ENCODE assay signal across 10 mouse cellular contexts in the genomic region with DNA sequence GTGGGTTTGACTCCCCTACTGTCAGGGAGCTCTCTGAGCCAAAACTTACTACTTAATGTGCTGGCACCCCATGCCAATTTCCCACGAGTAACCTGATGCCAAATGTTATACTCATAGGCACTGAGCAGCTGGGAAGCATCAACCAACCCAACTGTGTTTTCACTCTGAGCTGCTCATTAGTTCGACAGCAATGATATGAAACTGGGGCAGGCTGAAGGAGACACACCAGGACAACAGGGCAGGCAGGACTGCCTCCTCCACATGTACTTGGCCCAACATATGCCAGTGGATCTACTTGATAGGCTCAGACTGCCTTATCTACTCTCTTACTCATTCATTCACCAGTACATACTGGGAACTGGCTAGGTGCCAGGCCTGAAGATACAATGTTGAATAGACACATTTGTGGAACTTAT. TPM values are rescaled to one million over a fixed set of nuclear protein-coding genes. Genes with fewer than 3 reads are reported as not detected.
A peak's percentile ranks its signal among the peaks of the same experiment; 100 is the strongest.
DNase-seq lines count a peak whose midpoint lies in the region; ATAC-seq lines count a peak whose summit lies in the region.
"Had no signal": no experiment of that assay in that cellular context is flagged by ENCODE, and none has a peak within 500 bp of the region (broad histone marks: within the 10 kb centered on the region; RNA-seq: fewer than 3 reads in every experiment).

No protein-coding gene starts in this region.

- H3K9me3 ChIP-seq in intestine, embryonic 16.5 days (ENCODE audit: control insufficient read depth, low read length): no peaks in the 10 kb centered on the region
- no peaks in the 10 kb centered on the region for H3K9me3 ChIP-seq in intestine, embryonic 15.5 days
- H3K9me3 ChIP-seq: embryonic facial prominence, embryonic 15.5 days had no signal

- H3K27me3 ChIP-seq in intestine, embryonic 16.5 days (replicated peaks; ENCODE audit: control insufficient read depth, insufficient read depth, low read length): no peaks in the 10 kb centered on the region
- no peaks in the 10 kb centered on the region for H3K27me3 ChIP-seq in intestine, embryonic 15.5 days (replicated peaks)
- H3K27me3 ChIP-seq: embryonic facial prominence, embryonic 15.5 days had no signal

- DNase-seq in adrenal gland, postnatal 10 days: peak; percentile 37
- DNase-seq in adrenal gland, adult 2 months: no peak
- peak; percentile 51 for DNase-seq in c-Kit-positive CD71-positive TER-119-positive erythroid progenitor cells, embryonic 14.5 days (ENCODE audit: low spot score)
- DNase-seq in left cerebral cortex, postnatal 4 days: peak; percentile 18
- no peak for DNase-seq in urinary bladder, postnatal 14 days (ENCODE audit: low spot score)
- DNase-seq in kidney, adult 11 months: no peak
- DNase-seq: kidney, postnatal 36 days had no signal

- intact Hi-C loops in left cerebral cortex, postnatal 4 days (cut with DNase I): no loop called here

- H3K4me2 ChIP-seq in intestine, embryonic 16.5 days (ENCODE audit: low read depth, low read length): no peak overlapping the region
- H3K4me2 ChIP-seq in intestine, embryonic 15.5 days (replicated peaks): no peak overlapping the region
- H3K4me2 ChIP-seq: embryonic facial prominence, embryonic 15.5 days had no signal

- H3K9ac ChIP-seq in intestine, embryonic 16.5 days (ENCODE audit: low read depth, low read length): no peak overlapping the region
- no peak overlapping the region for H3K9ac ChIP-seq in intestine, embryonic 15.5 days
- H3K9ac ChIP-seq: embryonic facial prominence, embryonic 15.5 days had no signal

- 67% methylated on average over 2 of the region's 2 CpGs for WGBS in intestine, embryonic 16.5 days
- 67% methylated on average over 2 of the region's 2 CpGs for WGBS in intestine, embryonic 15.5 days

- no peak overlapping the region for H3K27ac ChIP-seq in intestine, embryonic 16.5 days (ENCODE audit: low read length)
- no peak overlapping the region for H3K27ac ChIP-seq in intestine, embryonic 15.5 days
- H3K27ac ChIP-seq: embryonic facial prominence, embryonic 15.5 days had no signal

- H3K4me1 ChIP-seq in intestine, embryonic 16.5 days (ENCODE audit: control insufficient read depth, insufficient read depth, low read length): 0 out of 2 replicates have a peak, but pooled peaks cover 3% of the 10 kb centered on the region
- no peaks in the 10 kb centered on the region for H3K4me1 ChIP-seq in intestine, embryonic 15.5 days (replicated peaks)
- H3K4me1 ChIP-seq: embryonic facial prominence, embryonic 15.5 days had no signal

- H3K4me3 ChIP-seq in intestine, embryonic 16.5 days (ENCODE audit: low read length): no peak overlapping the region
- H3K4me3 ChIP-seq in intestine, embryonic 15.5 days (replicated peaks): no peak overlapping the region
- H3K4me3 ChIP-seq: embryonic facial prominence, embryonic 15.5 days had no signal

- ATAC-seq in intestine, embryonic 16.5 days: peak; percentile 61; the same call in 1 of the 2 replicates
- ATAC-seq in intestine, embryonic 15.5 days: no peak

- peaks cover 19% of the 10 kb centered on the region for H3K36me3 ChIP-seq in intestine, embryonic 16.5 days (ENCODE audit: control insufficient read depth, insufficient read depth, low read length)
- peaks cover 30% of the 10 kb centered on the region for H3K36me3 ChIP-seq in intestine, embryonic 15.5 days

RNA-seq across cellular contexts. Expression of gene Tm9sf4, which starts 25.1 kb away (rescaled TPM):
- 10 to 100 TPM; 88.3 to 96.8 TPM for total RNA-seq in adrenal gland, postnatal 10 days (2021)
- total RNA-seq in adrenal gland, adult 2 months (2021): 100 to 1,000 TPM; 104 to 121 TPM
- polyA plus RNA-seq in adrenal gland, adult 2 months (2012; rRNA removed): 40.8 and 66.2 TPM in 2 replicates
- 95.8 and 101 TPM in 2 replicates for polyA plus RNA-seq in intestine, embryonic 16.5 days (2015; fragmentation: Nextera tagmentation; extraction: Ambion mirVana)
- polyA plus RNA-seq in intestine, embryonic 15.5 days (2015; fragmentation: Nextera tagmentation; extraction: Ambion mirVana): 82.5 and 84.9 TPM in 2 replicates
- total RNA-seq in left cerebral cortex, postnatal 4 days (2021): 100 to 1,000 TPM; 118 to 120 TPM

RNA-seq across cellular contexts. Expression of gene Tspyl3, which starts 39.1 kb away (rescaled TPM):
- total RNA-seq in adrenal gland, postnatal 10 days (2021): 1 to 10 TPM; 4.2 to 5.5 TPM
- total RNA-seq in adrenal gland, adult 2 months (2021): 1 to 10 TPM; 1.9 to 3.9 TPM
- 3.6 and 4.0 TPM in 2 replicates for polyA plus RNA-seq in adrenal gland, adult 2 months (2012; rRNA removed)
- 10.7 and 11.4 TPM in 2 replicates for polyA plus RNA-seq in intestine, embryonic 16.5 days (2015; fragmentation: Nextera tagmentation; extraction: Ambion mirVana)
- polyA plus RNA-seq in intestine, embryonic 15.5 days (2015; fragmentation: Nextera tagmentation; extraction: Ambion mirVana): 10.3 and 11.4 TPM in 2 replicates
- total RNA-seq in left cerebral cortex, postnatal 4 days (2021): 10 to 100 TPM; 36.3 to 37.3 TPM

RNA-seq across cellular contexts. Expression of gene Plagl2, which starts 55.0 kb away (rescaled TPM):
- total RNA-seq in adrenal gland, postnatal 10 days (2021): 10 to 100 TPM in 1 of 2 experiments, 1 to 10 TPM in 1; 8.5 to 11.8 TPM
- total RNA-seq in adrenal gland, adult 2 months (2021): 1 to 10 TPM; 8.2 to 9.3 TPM
- 3.7 and 5.2 TPM in 2 replicates for polyA plus RNA-seq in adrenal gland, adult 2 months (2012; rRNA removed)
- 53.5 and 67.5 TPM in 2 replicates for polyA plus RNA-seq in intestine, embryonic 16.5 days (2015; fragmentation: Nextera tagmentation; extraction: Ambion mirVana)
- polyA plus RNA-seq in intestine, embryonic 15.5 days (2015; fragmentation: Nextera tagmentation; extraction: Ambion mirVana): 46.8 and 48.0 TPM in 2 replicates
- total RNA-seq in left cerebral cortex, postnatal 4 days (2021): 1 to 10 TPM; 6.8 to 8.6 TPM

RNA-seq across cellular contexts. Expression of gene Pofut1, which starts 55.1 kb away (rescaled TPM):
- total RNA-seq in adrenal gland, postnatal 10 days (2021): 10 to 100 TPM; 24.2 to 38.0 TPM
- 10 to 100 TPM; 47.6 to 57.0 TPM for total RNA-seq in adrenal gland, adult 2 months (2021)
- polyA plus RNA-seq in adrenal gland, adult 2 months (2012; rRNA removed): 43.5 and 46.5 TPM in 2 replicates
- polyA plus RNA-seq in intestine, embryonic 16.5 days (2015; fragmentation: Nextera tagmentation; extraction: Ambion mirVana): 13.3 and 13.5 TPM in 2 replicates
- 11.7 and 12.1 TPM in 2 replicates for polyA plus RNA-seq in intestine, embryonic 15.5 days (2015; fragmentation: Nextera tagmentation; extraction: Ambion mirVana)
- total RNA-seq in left cerebral cortex, postnatal 4 days (2021): 10 to 100 TPM; 23.2 to 23.3 TPM

Comparison
In these comparisons a context has a peak if more than half of its experiments do, and no peak if none do; other contexts are left out.
1. DNase-seq: peak in adrenal gland, postnatal 10 days (single experiment), c-Kit-positive CD71-positive TER-119-positive erythroid progenitor cells, embryonic 14.5 days (single experiment) and left cerebral cortex, postnatal 4 days (single experiment); none in adrenal gland, adult 2 months (single experiment), urinary bladder, postnatal 14 days (single experiment) and kidney, adult 11 months (single experiment).
2. RNA of gene Tspyl3, which starts 39.1 kb away (total RNA-seq): 36.3 to 37.3 TPM in left cerebral cortex, postnatal 4 days; 4.2 to 5.5 TPM in adrenal gland, postnatal 10 days and 1.9 to 3.9 TPM in adrenal gland, adult 2 months; every median in the first group is over 4 times any median in the second.